Mouse (Mus musculus): Measurements from ENCODE around the gene Lgals4.

- TF ChIP-seq CTCF (IDR thresholded peaks at IDR 0.05; ENCODE audit: low read depth) (peak; percentile 43), EP300 (IDR thresholded peaks at IDR 0.05; ENCODE audit: low read depth) (no peak)
These were observed 26.8 kb upstream of the Lgals4 start for GRCm38 (mm10) chr7:28806869-28807268.

All from liver, embryonic 14.5 days (tissue).